In the genomic region with DNA sequence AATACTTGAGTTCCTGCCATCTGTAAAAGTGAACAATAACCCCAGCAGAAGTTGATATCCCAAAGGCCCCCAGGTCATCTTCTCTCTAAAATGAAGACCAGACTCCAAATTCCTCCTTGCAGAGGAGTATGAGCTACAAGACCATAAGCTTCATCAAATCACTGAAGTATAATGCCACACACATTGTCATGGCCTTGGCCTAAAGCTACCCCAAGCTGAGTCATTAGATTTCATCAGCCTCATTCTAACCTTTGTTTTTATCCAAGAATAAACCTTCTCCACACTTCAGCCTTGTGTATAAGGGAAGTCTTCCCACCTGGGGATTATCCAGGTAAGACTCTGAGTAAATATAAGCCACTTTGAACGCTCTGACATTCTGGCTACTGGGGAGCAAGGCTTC, we compare ENCODE assay signal across 13 mouse cellular contexts.
"Had no signal": no experiment of that assay in that cellular context is flagged by ENCODE, and none has a peak within 500 bp of the region (broad histone marks: within the 10 kb centered on the region; RNA-seq: fewer than 3 reads in every experiment).

No protein-coding gene starts in this region.

- DNase-seq: gastrocnemius, postnatal 14 days; gastrocnemius, postnatal 36 days; heart, adult 18-20 months; heart, postnatal 10 days; heart, postnatal 36 days; kidney, adult 18-20 months; kidney, adult 8-10 months; kidney, postnatal 10 days; kidney, postnatal 25 days; kidney, postnatal 4 days; liver; liver, embryonic 13.5 days; liver, postnatal 0 days had no signal
